Mouse (Mus musculus) left cerebral cortex, postnatal 4 days (tissue): ENCODE results near the gene Mtx2. TPM values are rescaled to one million over a fixed set of nuclear protein-coding genes. Genes with fewer than 3 reads are reported as not detected.

Experiments used
- DNase-seq: peaks from one replicate; pipeline ENCODE4 v3.0.0-alpha.2; 2022
- intact Hi-C: fragments of 180-260 bp; cut with DNase I; formaldehyde crosslinking; loops from one replicate; pipeline ENCODE4 v1.15.1; 2025
- total RNA-seq, 2 experiments: library from RNA; stranded (reverse); gene quantifications; 2 replicates each; pipeline ENCODE4 v1.2.3; 2021

Mtx2 gene
- total RNA-seq, 2 experiments from 2014 or later = 67.5 to 68.4 TPM

DNA sequence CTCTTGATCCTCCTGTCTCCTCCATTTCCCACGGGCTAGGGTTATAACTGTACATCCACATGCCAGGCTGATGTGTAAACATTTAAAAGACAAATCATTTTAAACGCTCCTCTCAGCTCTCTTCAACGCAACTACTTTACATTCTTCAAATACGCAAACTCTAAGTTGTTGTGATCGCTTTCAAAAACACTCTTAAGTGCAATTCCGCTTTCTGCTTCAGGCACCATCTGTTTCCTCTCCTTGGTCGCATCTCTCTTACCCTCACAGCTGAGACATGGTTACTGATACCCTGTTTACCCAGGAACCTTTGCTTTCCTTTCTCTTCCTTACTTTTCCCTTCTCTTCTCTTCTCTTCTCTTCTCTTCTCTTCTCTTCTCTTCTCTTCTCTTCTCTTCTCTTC, 86.4 kb downstream of the Mtx2 start:
- intact Hi-C loops = no loop called here
- no peak for DNase-seq

DNA sequence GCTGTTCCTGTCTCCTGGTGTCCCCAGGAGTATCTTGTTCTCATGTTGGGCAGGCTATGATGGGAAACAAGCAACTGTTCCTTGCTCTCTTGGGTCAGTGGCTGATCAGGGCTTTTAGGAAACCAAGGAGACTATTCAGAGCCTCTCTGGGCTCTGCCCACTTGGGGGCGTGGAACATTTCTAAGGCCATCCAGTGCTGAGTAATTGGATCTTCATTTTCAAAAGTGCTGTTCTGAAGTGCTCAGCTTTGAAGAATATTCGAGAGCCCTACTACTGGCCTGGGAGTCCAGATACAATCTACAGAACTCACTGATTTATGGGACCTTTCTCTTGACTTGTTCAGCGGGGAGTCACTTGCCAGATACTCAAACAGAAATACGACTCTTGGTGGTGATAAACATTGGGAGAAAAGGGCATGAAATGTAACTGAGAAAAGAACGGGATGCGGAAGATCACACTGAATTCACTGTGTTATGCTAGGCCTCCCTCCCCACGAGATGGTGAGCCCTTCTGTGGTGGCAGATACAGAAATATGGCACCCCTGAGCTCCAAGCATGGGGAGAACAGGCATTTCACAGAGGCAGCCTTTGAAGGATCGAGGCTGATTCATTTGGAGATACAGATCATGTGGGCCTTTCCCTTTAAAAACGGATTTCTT, 92.4 kb downstream of the Mtx2 start:
- DNase-seq = no peak
- intact Hi-C loops = no loop called here

DNA sequence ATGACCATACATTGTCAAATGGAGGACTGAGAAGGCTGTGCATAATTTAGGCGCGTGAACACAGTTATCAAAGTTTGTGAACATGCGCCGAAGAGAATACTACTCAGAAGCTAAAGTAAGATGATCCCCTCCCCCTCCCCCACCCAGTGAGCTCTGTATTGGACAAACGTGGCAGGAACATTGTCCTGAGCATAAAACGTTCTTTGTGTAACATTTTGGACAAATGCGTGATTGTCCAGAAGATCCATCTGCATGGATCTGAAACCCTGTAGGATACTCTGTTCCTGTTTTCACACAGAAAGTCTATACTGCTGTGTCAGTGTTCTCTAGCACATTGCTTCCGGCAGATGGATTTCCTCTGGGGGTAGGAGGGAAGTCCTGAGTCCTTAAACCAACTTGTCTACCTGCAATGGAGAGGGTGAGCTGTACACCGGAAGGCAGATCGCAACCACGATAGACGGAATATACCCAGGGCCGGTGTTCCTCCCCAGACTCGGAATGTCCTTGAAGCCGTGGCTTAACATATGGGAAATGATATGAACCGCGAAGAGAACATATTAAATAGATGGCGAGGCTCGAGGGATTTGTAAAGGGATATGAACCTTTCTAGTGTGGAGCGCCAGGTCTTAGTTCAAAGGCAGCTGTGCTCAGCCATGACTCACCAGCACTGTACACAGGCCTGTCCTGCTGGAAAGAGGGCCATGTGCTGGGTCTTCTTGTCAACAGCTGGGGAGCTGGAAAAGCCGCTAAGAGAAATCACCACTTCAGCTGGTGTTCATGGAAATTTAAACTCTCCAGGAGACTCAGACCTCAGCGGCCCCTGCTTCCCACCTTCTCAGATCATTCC, 100.6 kb downstream of the Mtx2 start:
- intact Hi-C loops = no loop called here
- no peak for DNase-seq

Other genes with a start within 250 kb of the Mtx2 start
- gene Lnpk, start 246.4 kb upstream of the Mtx2 start, total RNA-seq = 10 to 100 TPM; 57.6 to 61.4 TPM
- gene Evx2, start 166.2 kb upstream of the Mtx2 start, total RNA-seq = not detected
- not detected for gene Hoxd13, start 157.5 kb upstream of the Mtx2 start, total RNA-seq
- gene Hoxd12, start 150.8 kb upstream of the Mtx2 start, total RNA-seq = not detected
- not detected for gene Hoxd11, start 146.2 kb upstream of the Mtx2 start, total RNA-seq
- not detected for gene Hoxd10, start 133.9 kb upstream of the Mtx2 start, total RNA-seq
- gene Hoxd9, start 128.1 kb upstream of the Mtx2 start, total RNA-seq = not detected
- under 1 TPM; 0.22 to 0.76 TPM for gene Hoxd8, start 121.2 kb upstream of the Mtx2 start, total RNA-seq
- gene Hoxd3, start 113.9 kb upstream of the Mtx2 start, total RNA-seq = not detected
- gene Hoxd4, start 113.9 kb upstream of the Mtx2 start, total RNA-seq = not detected
- not detected for gene Gm28230, start 99.1 kb upstream of the Mtx2 start, total RNA-seq
- gene Hoxd1, start 62.8 kb upstream of the Mtx2 start, total RNA-seq = not detected